27 mouse cellular contexts compared by ENCODE assay signal in genomic region chr4:152074548-152074947, GRCm38 (mm10). TPM values are rescaled to one million over a fixed set of nuclear protein-coding genes. Genes with fewer than 3 reads are reported as not detected.
DNase-seq lines count a peak whose midpoint lies in the region; ATAC-seq and TF ChIP-seq lines count a peak whose summit lies in the region.
"Had no signal": no experiment of that assay in that cellular context is flagged by ENCODE, and none has a peak within 500 bp of the region (broad histone marks: within the 10 kb centered on the region; RNA-seq: fewer than 3 reads in every experiment).

No protein-coding gene starts in this region.

- no peaks in the 10 kb centered on the region for H3K36me3 ChIP-seq in heart, embryonic 10.5 days
- no peaks in the 10 kb centered on the region for H3K36me3 ChIP-seq in liver, postnatal 0 days (replicated peaks; ENCODE audit: insufficient read depth, low read length)
- H3K36me3 ChIP-seq in liver, embryonic 12.5 days: no peaks in the 10 kb centered on the region
- H3K36me3 ChIP-seq in ES-Bruce4 (ENCODE audit: control insufficient read depth, insufficient read depth, low read length, poor library complexity, severe bottlenecking): no peaks in the 10 kb centered on the region
- H3K36me3 ChIP-seq: heart, embryonic 12.5 days; limb, embryonic 10.5 days; limb, embryonic 15.5 days; neural tube, embryonic 13.5 days had no signal

- ATAC-seq in liver, postnatal 0 days: no peak
- ATAC-seq in liver, embryonic 12.5 days: no peak
- ATAC-seq: forebrain, embryonic 13.5 days; inflammation-experienced regulatory T-cells, adult 6 months; midbrain, embryonic 16.5 days had no signal

- no peak overlapping the region for H3K9ac ChIP-seq in liver, postnatal 0 days (replicated peaks)
- H3K9ac ChIP-seq in liver, embryonic 12.5 days: no peak overlapping the region
- no peak overlapping the region for H3K9ac ChIP-seq in ES-Bruce4 (ENCODE audit: low read depth, poor library complexity, severe bottlenecking)
- H3K9ac ChIP-seq: forebrain, embryonic 13.5 days; heart, embryonic 12.5 days; hindbrain, embryonic 14.5 days; limb, embryonic 15.5 days; neural tube, embryonic 13.5 days had no signal

- TF ChIP-seq EP300 in liver, postnatal 0 days (IDR thresholded peaks at IDR 0.05; ENCODE audit: low read depth): no peak
- TF ChIP-seq EP300 in ES-Bruce4 (IDR thresholded peaks at IDR 0.05; ENCODE audit: insufficient read depth, low read depth, low read length): no peak

- no peaks in the 10 kb centered on the region; the same call in 1 of the 2 replicates for H3K27me3 ChIP-seq in heart, embryonic 10.5 days (ENCODE audit: insufficient read depth, poor library complexity, severe bottlenecking)
- H3K27me3 ChIP-seq in liver, postnatal 0 days (ENCODE audit: insufficient read depth, low read length): no peaks in the 10 kb centered on the region
- H3K27me3 ChIP-seq in liver, embryonic 12.5 days (replicated peaks): peaks cover 20% of the 10 kb centered on the region
- no peaks in the 10 kb centered on the region for H3K27me3 ChIP-seq in ES-Bruce4 (ENCODE audit: control insufficient read depth, insufficient read depth, low read length, poor library complexity, severe bottlenecking)
- H3K27me3 ChIP-seq: forebrain, embryonic 13.5 days; heart, embryonic 12.5 days; limb, embryonic 15.5 days; neural tube, embryonic 13.5 days had no signal

- no peak for TF ChIP-seq POLR2A in ES-Bruce4 (IDR thresholded peaks at IDR 0.05; ENCODE audit: insufficient read depth, low read length)
- TF ChIP-seq POLR2A in brain, embryonic 14.5 days (IDR thresholded peaks at IDR 0.05; ENCODE audit: borderline replicate concordance, extremely low read depth, insufficient read depth, insufficient read length, poor library complexity, severe bottlenecking): no peak

- H3K4me1 ChIP-seq in heart, embryonic 10.5 days: peaks cover 44% of the 10 kb centered on the region
- H3K4me1 ChIP-seq in liver, postnatal 0 days (ENCODE audit: insufficient read depth): no peaks in the 10 kb centered on the region
- peaks cover 40% of the 10 kb centered on the region for H3K4me1 ChIP-seq in liver, embryonic 12.5 days
- no peaks in the 10 kb centered on the region for H3K4me1 ChIP-seq in ES-Bruce4 (ENCODE audit: control insufficient read depth, insufficient read depth, low read length)

- no peak overlapping the region for H3K27ac ChIP-seq in heart, embryonic 10.5 days
- H3K27ac ChIP-seq in liver, postnatal 0 days (ENCODE audit: low read depth): no peak overlapping the region
- no peak overlapping the region for H3K27ac ChIP-seq in liver, embryonic 12.5 days
- no peak overlapping the region for H3K27ac ChIP-seq in ES-Bruce4 (ENCODE audit: insufficient read depth, low read length)
- H3K27ac ChIP-seq: forebrain, embryonic 13.5 days; hindbrain, embryonic 14.5 days; limb, embryonic 10.5 days; limb, embryonic 15.5 days; neural tube, embryonic 13.5 days had no signal

- DNase-seq in heart, adult 11 months: peak; percentile 80
- no peak for DNase-seq in heart, embryonic 10.5 days (ENCODE audit: low spot score)
- DNase-seq in liver, postnatal 0 days: no peak
- DNase-seq in brain, embryonic 14.5 days (ENCODE audit: low read depth): no peak
- no peak for DNase-seq in spleen, postnatal 10 days (ENCODE audit: low spot score in 2 of 2)
- DNase-seq in adrenal gland, postnatal 25 days: no peak
- DNase-seq: adrenal gland, postnatal 36 days; cerebellum, adult 8-10 months; cerebellum, postnatal 36 days; gastrocnemius, postnatal 25 days; heart, adult 18-20 months; heart, postnatal 4 days; kidney, adult 11 months; kidney, postnatal 36 days; layer of hippocampus, adult 9-11 months; right cerebral cortex, postnatal 4 days; thymus, postnatal 14 days had no signal

- 77% methylated on average over 9 of the region's 9 CpGs for WGBS in heart, embryonic 10.5 days
- 81% methylated on average over 9 of the region's 9 CpGs for WGBS in liver, postnatal 0 days (ENCODE audit: insufficient replicate concordance)
- WGBS in liver, embryonic 12.5 days (ENCODE audit: insufficient replicate concordance): 78% methylated on average over 9 of the region's 9 CpGs

- H3K4me3 ChIP-seq in heart, embryonic 10.5 days: no peak overlapping the region
- no peak overlapping the region for H3K4me3 ChIP-seq in liver, postnatal 0 days (ENCODE audit: low read depth, low read length)
- no peak overlapping the region for H3K4me3 ChIP-seq in liver, embryonic 12.5 days
- H3K4me3 ChIP-seq in ES-Bruce4 (ENCODE audit: low read depth, low read length): no peak overlapping the region
- H3K4me3 ChIP-seq: forebrain, embryonic 13.5 days; heart, embryonic 12.5 days; limb, embryonic 10.5 days; limb, embryonic 15.5 days; neural tube, embryonic 13.5 days had no signal

- H3K4me2 ChIP-seq in liver, postnatal 0 days (ENCODE audit: low read depth, low read length): no peak overlapping the region
- H3K4me2 ChIP-seq in liver, embryonic 12.5 days: no peak overlapping the region
- H3K4me2 ChIP-seq: forebrain, embryonic 13.5 days; heart, embryonic 12.5 days; hindbrain, embryonic 14.5 days; limb, embryonic 15.5 days; neural tube, embryonic 13.5 days had no signal

- no peaks in the 10 kb centered on the region for H3K9me3 ChIP-seq in heart, embryonic 10.5 days
- H3K9me3 ChIP-seq in liver, postnatal 0 days (ENCODE audit: low read length): no peaks in the 10 kb centered on the region
- H3K9me3 ChIP-seq in liver, embryonic 12.5 days (replicated peaks): no peaks in the 10 kb centered on the region
- no peaks in the 10 kb centered on the region for H3K9me3 ChIP-seq in ES-Bruce4 (replicated peaks; ENCODE audit: control insufficient read depth, insufficient read depth, low read length, poor library complexity, severe bottlenecking)
- H3K9me3 ChIP-seq: forebrain, embryonic 13.5 days; heart, embryonic 12.5 days; limb, embryonic 10.5 days; limb, embryonic 15.5 days; neural tube, embryonic 13.5 days had no signal

- TF ChIP-seq CTCF in liver, postnatal 0 days (IDR thresholded peaks at IDR 0.05; ENCODE audit: low read depth): peak; percentile 36
- peak; percentile 64 for TF ChIP-seq CTCF in ES-Bruce4 (IDR thresholded peaks at IDR 0.05; ENCODE audit: low read depth, low read length)
- TF ChIP-seq CTCF in brain, embryonic 14.5 days (IDR thresholded peaks at IDR 0.05; ENCODE audit: borderline replicate concordance, extremely low read depth, insufficient read depth, insufficient read length): peak; percentile 17; the same call in 1 of the 2 replicates

RNA-seq across cellular contexts. Expression of gene Plekhg5, which starts 2.2 kb away (rescaled TPM):
- polyA plus RNA-seq in heart, embryonic 10.5 days (2016; fragmentation: Nextera tagmentation; extraction: Ambion mirVana): 10.1 and 10.2 TPM in 2 replicates
- 1.8 and 2.1 TPM in 2 replicates for polyA plus RNA-seq in liver, postnatal 0 days (2015; fragmentation: Nextera tagmentation; extraction: Ambion mirVana)
- polyA plus RNA-seq in liver, embryonic 12.5 days (2016; fragmentation: Nextera tagmentation; extraction: Ambion mirVana): 7.7 and 8.4 TPM in 2 replicates
- polyA plus RNA-seq in ES-Bruce4 (2011; ENCODE audit: insufficient read depth, insufficient read length, low read depth, missing spikeins): 17.5 and 20.5 TPM in 2 replicates
- polyA plus RNA-seq in brain, embryonic 14.5 days (2012; rRNA removed): 14.0 and 18.6 TPM in 2 replicates
- 12.9 and 15.6 TPM in 2 replicates for total RNA-seq in adrenal gland, postnatal 25 days (2021)

RNA-seq across cellular contexts. Expression of gene Nol9, which starts 35.4 kb away (rescaled TPM):
- 26.5 and 36.9 TPM in 2 replicates for polyA plus RNA-seq in heart, embryonic 10.5 days (2016; fragmentation: Nextera tagmentation; extraction: Ambion mirVana)
- 8.0 and 8.5 TPM in 2 replicates for polyA plus RNA-seq in liver, postnatal 0 days (2015; fragmentation: Nextera tagmentation; extraction: Ambion mirVana)
- 42.3 and 44.0 TPM in 2 replicates for polyA plus RNA-seq in liver, embryonic 12.5 days (2016; fragmentation: Nextera tagmentation; extraction: Ambion mirVana)
- polyA plus RNA-seq in ES-Bruce4 (2011; ENCODE audit: insufficient read depth, insufficient read length, low read depth, missing spikeins): 71.0 and 71.7 TPM in 2 replicates
- 23.4 and 28.8 TPM in 2 replicates for polyA plus RNA-seq in brain, embryonic 14.5 days (2012; rRNA removed)
- total RNA-seq in adrenal gland, postnatal 25 days (2021): 26.6 and 29.1 TPM in 2 replicates

RNA-seq across cellular contexts. Expression of gene Tas1r1, which starts 36.2 kb away (rescaled TPM):
- polyA plus RNA-seq in heart, embryonic 10.5 days (2016; fragmentation: Nextera tagmentation; extraction: Ambion mirVana): 0.11 and 0.19 TPM in 2 replicates
- polyA plus RNA-seq in liver, postnatal 0 days (2015; fragmentation: Nextera tagmentation; extraction: Ambion mirVana): 0.07 TPM in 2 replicates
- 0.12 and 0.19 TPM in 2 replicates for polyA plus RNA-seq in liver, embryonic 12.5 days (2016; fragmentation: Nextera tagmentation; extraction: Ambion mirVana)
- 0.38 and 0.55 TPM in 2 replicates for polyA plus RNA-seq in ES-Bruce4 (2011; ENCODE audit: insufficient read depth, insufficient read length, low read depth, missing spikeins)
- 0.37 and 0.58 TPM in 2 replicates for polyA plus RNA-seq in brain, embryonic 14.5 days (2012; rRNA removed)
- 0.09 TPM in 1 of 2 replicates, not detected in the other for total RNA-seq in adrenal gland, postnatal 25 days (2021)
- total RNA-seq: adrenal gland, postnatal 36 days had no signal
- polyA plus RNA-seq: inflammation-experienced regulatory T-cells, adult 6 months had no signal

RNA-seq across cellular contexts. Expression of gene Tnfrsf25, which starts 41.2 kb away (rescaled TPM):
- polyA plus RNA-seq in heart, embryonic 10.5 days (2016; fragmentation: Nextera tagmentation; extraction: Ambion mirVana): 0.90 and 1.3 TPM in 2 replicates
- 0.15 TPM in 1 of 2 replicates, not detected in the other for polyA plus RNA-seq in liver, postnatal 0 days (2015; fragmentation: Nextera tagmentation; extraction: Ambion mirVana)
- 0.74 and 0.87 TPM in 2 replicates for polyA plus RNA-seq in liver, embryonic 12.5 days (2016; fragmentation: Nextera tagmentation; extraction: Ambion mirVana)
- polyA plus RNA-seq in ES-Bruce4 (2011; ENCODE audit: insufficient read depth, insufficient read length, low read depth, missing spikeins): 1.5 and 2.0 TPM in 2 replicates
- 3.8 and 4.4 TPM in 2 replicates for polyA plus RNA-seq in brain, embryonic 14.5 days (2012; rRNA removed)
- total RNA-seq in adrenal gland, postnatal 25 days (2021): 1.5 and 2.0 TPM in 2 replicates

RNA-seq across cellular contexts. Expression of gene Zbtb48, which starts 47.1 kb away (rescaled TPM):
- 16.6 and 21.0 TPM in 2 replicates for polyA plus RNA-seq in heart, embryonic 10.5 days (2016; fragmentation: Nextera tagmentation; extraction: Ambion mirVana)
- 7.4 and 8.5 TPM in 2 replicates for polyA plus RNA-seq in liver, postnatal 0 days (2015; fragmentation: Nextera tagmentation; extraction: Ambion mirVana)
- 11.4 and 12.2 TPM in 2 replicates for polyA plus RNA-seq in liver, embryonic 12.5 days (2016; fragmentation: Nextera tagmentation; extraction: Ambion mirVana)
- 13.4 and 13.5 TPM in 2 replicates for polyA plus RNA-seq in ES-Bruce4 (2011; ENCODE audit: insufficient read depth, insufficient read length, low read depth, missing spikeins)
- 26.8 and 33.6 TPM in 2 replicates for polyA plus RNA-seq in brain, embryonic 14.5 days (2012; rRNA removed)
- total RNA-seq in adrenal gland, postnatal 25 days (2021): 11.0 and 11.6 TPM in 2 replicates
